Mouse (Mus musculus): ENCODE results near the gene Kdm2b. TPM values are rescaled to one million over a fixed set of nuclear protein-coding genes. Genes with fewer than 3 reads are reported as not detected.

Gene Kdm2b
- polyA plus RNA-seq, 1 experiment from 2014 or later: 89.2 TPM

DNA sequence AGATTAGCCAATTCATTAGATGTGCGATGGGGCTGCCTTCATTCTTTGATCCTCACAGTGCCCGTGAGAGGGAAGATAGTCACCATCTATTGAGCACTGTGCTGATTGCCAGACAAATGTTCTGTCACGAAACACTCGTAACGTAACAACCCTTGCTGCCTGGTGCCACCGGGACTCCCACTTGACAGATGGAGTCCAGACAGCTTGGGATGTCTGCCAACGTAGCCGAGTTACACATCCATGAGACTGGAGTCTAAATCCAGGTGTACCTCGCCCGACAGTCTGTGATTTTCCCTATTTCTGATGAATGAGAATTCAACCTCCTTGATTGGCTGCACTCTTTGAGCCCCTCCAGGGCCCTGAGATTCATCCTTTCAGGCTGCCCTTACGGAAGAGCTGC is 20.2 kb upstream of the Kdm2b start:
- Histone ChIP-seq H3K4me2 (no peak overlapping the region), H3K27ac (replicated peaks) (no peak overlapping the region), H3K9ac (replicated peaks) (no peak overlapping the region), H3K27me3 (replicated peaks) (no peaks in the 10 kb centered on the region), H3K9me3 (replicated peaks) (no peaks in the 10 kb centered on the region), H3K4me3 (replicated peaks) (no peak overlapping the region), H3K4me1 (peaks cover 12% of the 10 kb centered on the region), H3K36me3 (no peaks in the 10 kb centered on the region)
- 52% methylated on average over 11 of the region's 11 CpGs for WGBS
- ATAC-seq (ENCODE audit: low FRiP score): no peak

DNA sequence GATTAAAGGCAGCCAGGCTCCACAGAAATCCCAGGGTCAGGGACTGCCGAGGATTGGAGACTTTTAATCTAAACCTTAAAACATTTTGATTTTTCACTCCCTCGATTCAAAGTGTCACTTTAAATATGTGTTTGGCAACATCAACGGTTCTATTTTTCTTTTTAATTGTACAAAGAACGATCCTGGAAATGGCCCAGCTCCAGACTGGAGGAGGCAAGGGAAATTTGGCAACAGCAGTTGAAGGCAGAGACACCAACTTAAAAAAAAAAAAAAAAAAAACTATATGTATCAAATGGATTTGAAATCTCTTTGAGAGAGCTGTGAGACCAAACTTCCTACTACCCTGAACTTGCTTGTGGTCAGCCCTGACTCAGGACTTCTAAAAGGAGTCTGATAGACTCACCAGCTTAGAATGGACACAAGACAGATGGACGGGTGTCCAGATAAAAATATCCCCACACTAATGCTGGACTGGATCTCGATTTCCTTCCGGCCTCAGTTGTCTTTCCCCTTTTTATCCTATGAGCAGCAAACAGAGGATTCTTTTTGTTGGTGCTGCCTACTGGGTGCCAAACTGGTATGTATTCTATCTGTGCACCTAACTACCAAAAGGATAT is 19.4 kb upstream of the Kdm2b start:
- H3K4me2 ChIP-seq: no peak overlapping the region
- H3K4me3 ChIP-seq (replicated peaks): no peak overlapping the region
- H3K4me1 ChIP-seq: 0 out of 2 replicates have a peak, but pooled peaks cover 7% of the 10 kb centered on the region
- H3K36me3 ChIP-seq: no peaks in the 10 kb centered on the region
- H3K27ac ChIP-seq (replicated peaks): no peak overlapping the region
- H3K9ac ChIP-seq (replicated peaks): no peak overlapping the region
- WGBS: 68% methylated on average over 7 of the region's 7 CpGs
- no peak for ATAC-seq (ENCODE audit: low FRiP score)
- no peaks in the 10 kb centered on the region for H3K27me3 ChIP-seq (replicated peaks)
- H3K9me3 ChIP-seq (replicated peaks): no peaks in the 10 kb centered on the region

- H3K4me3 ChIP-seq (replicated peaks): no peak overlapping the region
- no peak for ATAC-seq (ENCODE audit: low FRiP score)
- no peak overlapping the region for H3K9ac ChIP-seq (replicated peaks)
- WGBS: 57% methylated on average over 19 of the region's 19 CpGs
- H3K27ac ChIP-seq (replicated peaks): no peak overlapping the region
- no peak overlapping the region for H3K4me2 ChIP-seq
- no peaks in the 10 kb centered on the region for H3K27me3 ChIP-seq (replicated peaks)
- H3K9me3 ChIP-seq (replicated peaks): no peaks in the 10 kb centered on the region
- no peaks in the 10 kb centered on the region for H3K36me3 ChIP-seq
- 0 out of 2 replicates have a peak, but pooled peaks cover 4% of the 10 kb centered on the region for H3K4me1 ChIP-seq
Measured at GRCm38 (mm10) chr5:123005716-123006592, 16.3 kb upstream of the Kdm2b start.

GRCm38 (mm10) chr5:123000901-123001300 is 11.3 kb upstream of the Kdm2b start:
- Histone ChIP-seq H3K27ac (replicated peaks) (no peak overlapping the region), H3K9me3 (replicated peaks) (no peaks in the 10 kb centered on the region), H3K4me1 (no peaks in the 10 kb centered on the region), H3K36me3 (no peaks in the 10 kb centered on the region), H3K4me2 (no peak overlapping the region), H3K27me3 (replicated peaks) (no peaks in the 10 kb centered on the region), H3K4me3 (replicated peaks) (no peak overlapping the region), H3K9ac (replicated peaks) (no peak overlapping the region)
- 67% methylated on average over 1 of the region's 1 CpGs for WGBS
- ATAC-seq (ENCODE audit: low FRiP score): no peak

GRCm38 (mm10) chr5:122997205-122998204 is 7.9 kb upstream of the Kdm2b start:
- no peak overlapping the region for H3K9ac ChIP-seq (replicated peaks)
- no peaks in the 10 kb centered on the region for H3K9me3 ChIP-seq (replicated peaks)
- 89% methylated on average over 18 of the region's 18 CpGs for WGBS
- H3K36me3 ChIP-seq: no peaks in the 10 kb centered on the region
- no peaks in the 10 kb centered on the region for H3K27me3 ChIP-seq (replicated peaks)
- no peak for ATAC-seq (ENCODE audit: low FRiP score)
- H3K4me2 ChIP-seq: no peak overlapping the region
- H3K4me1 ChIP-seq: 0 out of 2 replicates have a peak, but pooled peaks cover 6% of the 10 kb centered on the region
- H3K4me3 ChIP-seq (replicated peaks): no peak overlapping the region
- no peak overlapping the region for H3K27ac ChIP-seq (replicated peaks)

- Histone ChIP-seq H3K4me2 (peak overlapping the region; percentile 17; the same call in 1 of the 2 replicates), H3K36me3 (no peaks in the 10 kb centered on the region), H3K27me3 (replicated peaks) (no peaks in the 10 kb centered on the region), H3K4me3 (replicated peaks) (no peak overlapping the region), H3K9ac (replicated peaks) (no peak overlapping the region), H3K4me1 (peaks cover 21% of the 10 kb centered on the region), H3K27ac (replicated peaks) (no peak overlapping the region), H3K9me3 (replicated peaks) (no peaks in the 10 kb centered on the region)
- no peak for ATAC-seq (ENCODE audit: low FRiP score)
- WGBS: 0% methylated on average over 1 of the region's 1 CpGs
Measured at GRCm38 (mm10) chr5:122994910-122995309, 5.3 kb upstream of the Kdm2b start.

DNA sequence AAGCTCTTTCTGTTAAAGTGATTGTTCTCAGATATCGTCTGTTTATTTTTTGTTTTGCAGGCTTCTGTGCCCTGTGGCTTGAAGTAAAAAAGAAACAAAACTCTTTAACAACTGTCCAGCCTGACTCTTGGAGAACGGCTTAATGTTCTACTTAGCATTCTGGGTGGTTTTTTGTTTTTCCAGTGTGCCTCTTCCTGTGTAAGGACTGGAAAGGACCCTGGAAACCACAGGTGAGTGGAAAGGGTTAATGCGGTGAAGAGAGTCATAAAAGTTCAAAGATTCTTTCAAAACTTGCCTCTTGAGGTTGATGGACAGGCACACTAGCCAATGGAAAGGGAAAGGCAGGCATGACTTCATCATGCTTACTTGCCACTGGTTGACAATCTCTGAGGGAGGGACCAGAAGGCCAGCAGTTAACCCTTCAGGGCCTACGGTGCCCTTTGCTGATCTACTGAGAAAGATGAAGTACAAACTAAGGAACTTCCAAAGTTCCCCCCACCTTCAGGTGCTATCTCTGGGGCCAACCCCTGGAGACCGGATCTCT is 4.8 kb upstream of the Kdm2b start:
- Histone ChIP-seq H3K36me3 (no peaks in the 10 kb centered on the region), H3K9ac (replicated peaks) (no peak overlapping the region), H3K27ac (replicated peaks) (no peak overlapping the region), H3K9me3 (replicated peaks) (no peaks in the 10 kb centered on the region), H3K4me3 (replicated peaks) (0 out of 2 replicates have a peak overlapping the region, but pooled peaks have one; percentile 5), H3K4me2 (peak overlapping the region; percentile 35), H3K27me3 (replicated peaks) (no peaks in the 10 kb centered on the region), H3K4me1 (peaks cover 26% of the 10 kb centered on the region)
- 0 out of 2 replicates have a peak, but pooled peaks have one; percentile 63 for ATAC-seq (ENCODE audit: low FRiP score)
- 8% methylated on average over 5 of the region's 5 CpGs for WGBS

DNA sequence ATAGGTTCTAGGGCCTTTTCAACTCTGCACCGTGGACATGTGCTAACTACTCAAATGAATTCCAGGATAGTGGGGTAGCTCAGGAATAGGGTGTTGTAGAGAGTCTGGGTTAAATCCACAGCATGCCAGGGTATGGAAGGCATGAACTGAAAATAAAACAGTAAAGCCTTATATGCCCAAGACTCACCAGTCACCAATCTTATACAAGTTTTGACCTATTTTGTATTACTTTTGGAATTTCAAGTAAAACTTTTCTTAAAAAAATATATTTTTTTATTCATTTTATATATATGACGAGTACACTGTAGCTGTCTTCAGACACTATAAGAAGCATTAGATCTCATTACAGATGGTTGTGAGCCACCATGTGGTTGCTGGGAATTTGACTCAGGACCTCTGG is 4.2 kb upstream of the Kdm2b start:
- Histone ChIP-seq H3K4me2 (no peak overlapping the region), H3K4me3 (replicated peaks) (no peak overlapping the region), H3K27ac (replicated peaks) (no peak overlapping the region), H3K4me1 (peaks cover 28% of the 10 kb centered on the region), H3K9me3 (replicated peaks) (no peaks in the 10 kb centered on the region), H3K36me3 (no peaks in the 10 kb centered on the region), H3K27me3 (replicated peaks) (no peaks in the 10 kb centered on the region), H3K9ac (replicated peaks) (no peak overlapping the region)
- no peak for ATAC-seq (ENCODE audit: low FRiP score)
- 56% methylated on average over 2 of the region's 2 CpGs for WGBS

DNA sequence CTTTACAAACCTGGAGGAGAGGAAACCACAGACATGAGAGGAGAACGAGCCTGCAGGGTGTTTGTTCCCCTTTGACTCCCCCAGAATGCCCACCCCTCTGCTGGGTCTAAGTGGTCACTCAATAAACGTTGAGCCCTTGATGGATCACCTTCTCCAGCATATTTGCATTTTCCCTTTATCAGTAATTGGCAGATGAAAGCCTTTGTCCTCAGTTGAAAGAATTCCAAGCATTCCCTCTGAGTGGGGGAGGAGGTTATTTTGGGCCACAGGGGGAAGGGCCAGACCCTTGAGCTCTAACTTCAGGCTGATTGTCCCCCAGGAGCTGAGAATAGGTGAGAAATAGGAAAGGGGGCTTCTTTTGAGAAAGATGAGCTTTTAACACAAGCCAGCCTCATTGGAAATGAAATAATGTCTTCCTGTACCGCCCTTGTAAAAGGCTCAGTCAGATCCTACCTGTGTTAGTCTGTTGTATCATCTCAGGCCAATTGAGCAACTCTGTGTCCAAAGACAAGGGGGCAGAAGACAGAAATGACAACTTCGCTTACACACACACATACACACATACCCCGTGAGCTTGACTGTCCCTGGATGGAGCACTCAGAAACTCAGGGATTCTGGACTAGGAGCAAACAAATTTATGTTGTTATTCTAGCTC is 1.9 kb upstream of the Kdm2b start:
- 32% methylated on average over 5 of the region's 5 CpGs for WGBS
- H3K4me2 ChIP-seq: no peak overlapping the region; the same call in 1 of the 2 replicates
- H3K4me3 ChIP-seq (replicated peaks): no peak overlapping the region
- peaks cover 47% of the 10 kb centered on the region for H3K4me1 ChIP-seq
- H3K36me3 ChIP-seq: no peaks in the 10 kb centered on the region
- H3K9ac ChIP-seq (replicated peaks): no peak overlapping the region
- H3K9me3 ChIP-seq (replicated peaks): no peaks in the 10 kb centered on the region
- ATAC-seq (ENCODE audit: low FRiP score): no peak
- no peak overlapping the region for H3K27ac ChIP-seq (replicated peaks)
- H3K27me3 ChIP-seq (replicated peaks): no peaks in the 10 kb centered on the region

DNA sequence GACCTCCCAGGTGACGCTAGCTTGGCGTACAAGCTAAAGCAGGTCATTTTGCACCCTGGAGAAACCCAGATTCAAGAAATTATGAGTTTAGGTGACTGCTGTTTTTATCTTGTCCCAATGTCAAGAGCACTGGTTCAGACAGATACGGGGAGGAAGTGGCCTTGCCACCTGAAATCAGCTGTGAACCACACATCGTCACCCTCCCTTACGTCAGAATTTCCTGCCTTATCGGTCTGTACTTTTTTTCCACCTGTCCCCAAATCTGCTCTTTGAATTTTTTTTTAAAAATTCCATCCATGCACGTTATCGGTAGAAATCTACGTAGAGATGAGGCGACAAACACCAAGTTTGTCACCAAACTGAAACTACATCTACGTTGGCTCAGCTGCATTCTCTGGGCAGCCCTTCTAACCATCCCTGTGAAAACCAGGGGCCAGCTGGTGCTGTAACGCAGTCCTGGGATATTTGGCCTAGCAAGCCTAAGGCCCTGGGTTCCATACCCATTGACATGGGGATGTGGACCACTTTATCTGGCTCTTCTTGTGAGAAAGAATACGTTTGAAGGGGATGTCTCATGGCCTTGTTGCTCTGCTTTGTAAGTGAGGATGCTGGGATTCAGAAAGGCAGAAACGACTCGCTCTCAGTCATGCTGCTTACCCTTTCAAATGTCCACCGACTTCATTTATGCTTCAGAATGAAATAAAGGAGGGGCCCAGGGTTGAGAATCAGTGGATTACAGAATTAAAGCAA is 963 bp upstream of the Kdm2b start:
- ATAC-seq (ENCODE audit: low FRiP score): no peak
- Histone ChIP-seq H3K9me3 (replicated peaks) (no peaks in the 10 kb centered on the region), H3K4me3 (replicated peaks) (peak overlapping the region; percentile 74; the same call in 1 of the 2 replicates), H3K27me3 (replicated peaks) (no peaks in the 10 kb centered on the region), H3K4me1 (peaks cover 54% of the 10 kb centered on the region), H3K4me2 (peak overlapping the region; percentile 96), H3K27ac (replicated peaks) (no peak overlapping the region), H3K9ac (replicated peaks) (no peak overlapping the region; the same call in 1 of the 2 replicates), H3K36me3 (no peaks in the 10 kb centered on the region)
- WGBS: 18% methylated on average over 16 of the region's 16 CpGs
